ENCODE assay signal across 8 mouse cellular contexts in genomic region chr17:83631783-83632652, GRCm38 (mm10). TPM values are rescaled to one million over a fixed set of nuclear protein-coding genes. Genes with fewer than 3 reads are reported as not detected.
DNase-seq lines count a peak whose midpoint lies in the region; ATAC-seq and TF ChIP-seq lines count a peak whose summit lies in the region.

Gene Kcng3 (minus strand): TSS chr17:83631895.

- H3K9ac ChIP-seq in liver, embryonic 13.5 days: peak within 1 kb of the TSS; percentile 55
- H3K9ac ChIP-seq in neural tube, embryonic 12.5 days: peak within 1 kb of the TSS; percentile 58

- peaks cover 2% of the 10 kb centered on the region; the same call in 1 of the 2 replicates for H3K27me3 ChIP-seq in kidney, adult 2 months (replicated peaks; ENCODE audit: control insufficient read depth, insufficient read depth, low read length)
- H3K27me3 ChIP-seq in liver, embryonic 13.5 days: peaks cover 86% of the 10 kb centered on the region
- peaks cover 50% of the 10 kb centered on the region for H3K27me3 ChIP-seq in neural tube, embryonic 12.5 days (replicated peaks)

- H3K27ac ChIP-seq in kidney, adult 2 months (ENCODE audit: insufficient read depth, low read depth, low read length): no peak within 1 kb of the TSS
- H3K27ac ChIP-seq in bone marrow, adult 2 months (ENCODE audit: control insufficient read depth, insufficient read depth, low read depth, low read length, poor library complexity): peak within 1 kb of the TSS; percentile 9; the same call in 1 of the 2 replicates
- no peak within 1 kb of the TSS for H3K27ac ChIP-seq in liver, embryonic 13.5 days
- no peak within 1 kb of the TSS for H3K27ac ChIP-seq in neural tube, embryonic 12.5 days

- ATAC-seq in liver, embryonic 13.5 days (ENCODE audit: low read depth): peak; percentile 67
- ATAC-seq in neural tube, embryonic 12.5 days (ENCODE audit: low FRiP score, low read depth): peak; percentile 55; the same call in 1 of the 2 replicates

- WGBS in kidney, adult 2 months: under 1% methylated on average over 83 of the region's 86 CpGs
- under 1% methylated on average over 86 of the region's 86 CpGs for WGBS in bone marrow, adult 2 months
- under 1% methylated on average over 86 of the region's 86 CpGs for WGBS in liver, embryonic 13.5 days (ENCODE audit: insufficient replicate concordance)
- under 1% methylated on average over 81 of the region's 86 CpGs for WGBS in neural tube, embryonic 12.5 days

- no peaks in the 10 kb centered on the region for H3K9me3 ChIP-seq in liver, embryonic 13.5 days (replicated peaks)
- H3K9me3 ChIP-seq in neural tube, embryonic 12.5 days: no peaks in the 10 kb centered on the region

- peak within 1 kb of the TSS; percentile 85 for H3K4me2 ChIP-seq in liver, embryonic 13.5 days
- H3K4me2 ChIP-seq in neural tube, embryonic 12.5 days (replicated peaks): peak within 1 kb of the TSS; percentile 91

- no peak for TF ChIP-seq POLR2A in kidney, adult 2 months (IDR thresholded peaks at IDR 0.05; ENCODE audit: low read depth, low read length)
- TF ChIP-seq POLR2A in bone marrow, adult 2 months (IDR thresholded peaks at IDR 0.05; ENCODE audit: borderline replicate concordance, control insufficient read depth, low read depth, low read length): no peak

- H3K4me1 ChIP-seq in kidney, adult 2 months (ENCODE audit: control insufficient read depth, insufficient read depth, low read length): no peaks in the 10 kb centered on the region
- H3K4me1 ChIP-seq in bone marrow, adult 2 months (ENCODE audit: control insufficient read depth, insufficient read depth, low read length): no peaks in the 10 kb centered on the region
- H3K4me1 ChIP-seq in liver, embryonic 13.5 days (replicated peaks): peaks cover 31% of the 10 kb centered on the region
- H3K4me1 ChIP-seq in neural tube, embryonic 12.5 days: peaks cover 21% of the 10 kb centered on the region

- DNase-seq in kidney, adult 2 months: peak; percentile 16
- no peak for DNase-seq in kidney, adult 11 months
- peak; percentile 20 to 33 for DNase-seq in frontal cortex, postnatal 14 days (ENCODE audit: low spot score in 2 of 2)
- peak; percentile 6 for DNase-seq in kidney, adult 9 months
- no peak for DNase-seq in liver, embryonic 13.5 days
- peak; percentile 43 for DNase-seq in thymus, postnatal 14 days

- no peaks in the 10 kb centered on the region for H3K36me3 ChIP-seq in kidney, adult 2 months (ENCODE audit: control insufficient read depth, insufficient read depth, low read length)
- no peaks in the 10 kb centered on the region for H3K36me3 ChIP-seq in liver, embryonic 13.5 days
- no peaks in the 10 kb centered on the region for H3K36me3 ChIP-seq in neural tube, embryonic 12.5 days

- no peak for TF ChIP-seq CTCF in kidney, adult 2 months (conservative IDR thresholded peaks at IDR 0.05; ENCODE audit: insufficient read depth, insufficient read length, low read depth, low read length)
- no peak for TF ChIP-seq CTCF in bone marrow, adult 2 months (IDR thresholded peaks at IDR 0.05; ENCODE audit: control insufficient read depth, insufficient read depth, low read length)

- peak within 1 kb of the TSS; percentile 56 for H3K4me3 ChIP-seq in kidney, adult 2 months (ENCODE audit: insufficient read depth, low read depth, low read length)
- H3K4me3 ChIP-seq in bone marrow, adult 2 months (replicated peaks; ENCODE audit: control insufficient read depth, low read depth, low read length): peak within 1 kb of the TSS; percentile 34
- H3K4me3 ChIP-seq in liver, embryonic 13.5 days (replicated peaks): peak within 1 kb of the TSS; percentile 65
- H3K4me3 ChIP-seq in neural tube, embryonic 12.5 days: peak within 1 kb of the TSS; percentile 53

RNA-seq across cellular contexts. Expression of gene Kcng3, which starts in this region (rescaled TPM):
- polyA plus RNA-seq in kidney, adult 2 months (2012; rRNA removed): 0.08 and 0.12 TPM in 2 replicates
- not detected in 2 replicates for polyA plus RNA-seq in bone marrow, adult 2 months (2011; ENCODE audit: insufficient read depth, insufficient read length, low replicate concordance, missing spikeins)
- polyA plus RNA-seq in liver, embryonic 13.5 days (2015; fragmentation: Nextera tagmentation; extraction: Ambion mirVana): 0.03 TPM in 1 of 2 replicates, not detected in the other
- polyA plus RNA-seq in neural tube, embryonic 12.5 days (2016; fragmentation: Nextera tagmentation; extraction: Ambion mirVana): not detected in 2 replicates

Comparison
In these comparisons a context has a peak if more than half of its experiments do, and no peak if none do; other contexts are left out.
1. DNase-seq: peak in frontal cortex, postnatal 14 days (2 of 2), kidney, adult 9 months (single experiment) and thymus, postnatal 14 days (single experiment); none in kidney, adult 11 months (single experiment) and liver, embryonic 13.5 days (single experiment).
2. Peak in DNase-seq and H3K4me3 ChIP-seq in kidney, adult 2 months; RNA of the gene not detected or under 1 TPM.
3. Peak in ATAC-seq, H3K4me3 ChIP-seq, H3K9ac ChIP-seq and H3K4me2 ChIP-seq in liver, embryonic 13.5 days; RNA of the gene not detected or under 1 TPM.
4. Peak in ATAC-seq, H3K4me3 ChIP-seq, H3K9ac ChIP-seq and H3K4me2 ChIP-seq in neural tube, embryonic 12.5 days; RNA of the gene not detected or under 1 TPM.
5. Peak in every context shown above with its lines, with median percentiles within 50 percentile points of each other: H3K4me3 ChIP-seq.